20 mouse cellular contexts compared by ENCODE assay signal in the genomic region with DNA sequence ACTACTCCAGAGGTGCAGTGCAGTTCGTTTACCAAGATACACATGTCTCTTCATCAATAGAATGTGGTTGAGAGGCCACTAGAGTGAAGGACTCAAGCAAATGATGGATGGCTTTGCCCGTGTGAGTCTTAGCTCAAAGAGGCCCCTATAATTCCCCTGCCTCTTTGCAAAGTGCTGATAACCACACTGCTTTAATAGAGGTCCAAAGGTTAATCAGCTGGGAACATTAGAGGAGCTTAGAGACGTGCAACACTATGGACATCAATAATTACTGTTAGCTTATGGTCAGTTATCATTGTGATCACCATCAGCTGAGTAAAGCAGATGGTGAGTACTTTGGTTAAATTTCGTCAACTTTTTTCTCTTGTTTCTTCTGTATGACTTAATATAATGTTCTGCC.
"Had no signal": no experiment of that assay in that cellular context is flagged by ENCODE, and none has a peak within 500 bp of the region (broad histone marks: within the 10 kb centered on the region; RNA-seq: fewer than 3 reads in every experiment).

No protein-coding gene starts in this region.

- H3K4me2 ChIP-seq: kidney, embryonic 15.5 days; liver, embryonic 13.5 days; neural tube, embryonic 12.5 days; neural tube, embryonic 15.5 days had no signal

- H3K4me1 ChIP-seq: kidney, embryonic 15.5 days; liver, embryonic 13.5 days; megakaryocyte, embryonic 14.5 days; neural tube, embryonic 12.5 days; neural tube, embryonic 15.5 days had no signal

- H3K36me3 ChIP-seq: kidney, embryonic 15.5 days; liver, embryonic 13.5 days; neural tube, embryonic 12.5 days; neural tube, embryonic 15.5 days had no signal

- H3K9me3 ChIP-seq: kidney, embryonic 15.5 days; liver, embryonic 13.5 days; megakaryocyte, embryonic 14.5 days; neural tube, embryonic 12.5 days; neural tube, embryonic 15.5 days had no signal

- H3K9ac ChIP-seq: kidney, embryonic 15.5 days; liver, embryonic 13.5 days; neural tube, embryonic 12.5 days; neural tube, embryonic 15.5 days had no signal

- H3K27ac ChIP-seq: kidney, embryonic 15.5 days; left cerebral cortex, adult 2 months; liver, embryonic 13.5 days; neural tube, embryonic 12.5 days; neural tube, embryonic 15.5 days had no signal

- H3K27me3 ChIP-seq: kidney, embryonic 15.5 days; liver, embryonic 13.5 days; megakaryocyte, embryonic 14.5 days; neural tube, embryonic 12.5 days; neural tube, embryonic 15.5 days had no signal

- DNase-seq: kidney, adult 11 months; kidney, adult 8-10 months; kidney, postnatal 10 days; kidney, postnatal 36 days; layer of hippocampus, postnatal 36 days; liver, embryonic 13.5 days; lung, adult 2 months; lung, postnatal 14 days; midbrain, embryonic 14.5 days; retina, postnatal 1 day; right cerebral cortex, postnatal 25 days; spleen, adult 18-20 months; thymus, adult 2 months; thymus, postnatal 14 days; thymus, postnatal 4 days had no signal

- H3K4me3 ChIP-seq: kidney, embryonic 15.5 days; left cerebral cortex, adult 2 months; liver, embryonic 13.5 days; megakaryocyte, embryonic 14.5 days; neural tube, embryonic 12.5 days; neural tube, embryonic 15.5 days had no signal
